ENCODE assay signal across 9 mouse cellular contexts in the genomic region with DNA sequence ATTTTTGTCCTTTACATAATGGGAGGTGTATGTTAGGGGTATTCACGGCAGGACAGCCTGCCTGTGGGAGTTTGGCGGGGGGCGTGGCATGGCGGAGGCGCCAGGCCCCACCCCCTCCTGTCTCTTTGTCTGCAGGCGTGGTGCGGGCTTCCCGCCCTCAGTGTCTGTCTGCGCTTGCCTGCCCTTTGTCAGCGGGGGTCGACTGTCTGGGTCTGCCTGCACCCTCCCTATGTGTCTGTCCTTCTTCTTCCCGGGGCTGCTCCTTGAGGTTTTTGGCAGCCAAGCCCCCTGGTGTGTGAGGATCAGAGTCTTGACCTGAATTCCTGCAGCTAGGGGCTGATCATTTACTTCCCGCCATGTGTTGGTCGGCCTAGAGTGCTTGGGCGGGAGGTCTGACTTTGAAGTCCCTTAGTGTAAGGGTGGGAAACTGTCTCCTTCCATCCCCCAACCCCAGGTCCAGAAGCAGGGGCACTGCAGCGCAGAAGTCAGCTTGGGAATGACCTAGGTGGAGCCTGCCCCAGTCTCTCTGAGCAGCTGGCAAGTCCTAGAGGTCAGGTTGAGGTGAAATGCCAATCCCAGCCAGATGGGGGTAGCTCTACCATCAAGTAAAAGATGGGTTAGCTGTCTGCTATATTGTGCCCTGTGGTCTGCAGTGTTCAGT. TPM values are rescaled to one million over a fixed set of nuclear protein-coding genes. Genes with fewer than 3 reads are reported as not detected.
DNase-seq lines count a peak whose midpoint lies in the region; ATAC-seq and TF ChIP-seq lines count a peak whose summit lies in the region.
"Had no signal": no experiment of that assay in that cellular context is flagged by ENCODE, and none has a peak within 500 bp of the region (broad histone marks: within the 10 kb centered on the region; RNA-seq: fewer than 3 reads in every experiment).

No protein-coding gene starts in this region.

- H3K4me3 ChIP-seq in lung, embryonic 15.5 days: peak overlapping the region; percentile 23
- no peak overlapping the region for H3K4me3 ChIP-seq in lung, adult 2 months (replicated peaks; ENCODE audit: extremely low read depth, low read depth, low read length)
- peak overlapping the region; percentile 33 for H3K4me3 ChIP-seq in forebrain, embryonic 12.5 days (replicated peaks)
- peak overlapping the region; percentile 19 for H3K4me3 ChIP-seq in intestine, embryonic 15.5 days (replicated peaks)

- H3K9ac ChIP-seq in lung, embryonic 15.5 days: peak overlapping the region; percentile 37
- peak overlapping the region; percentile 67 for H3K9ac ChIP-seq in forebrain, embryonic 12.5 days
- peak overlapping the region; percentile 38 for H3K9ac ChIP-seq in intestine, embryonic 15.5 days

- peak overlapping the region; percentile 51 for H3K4me2 ChIP-seq in lung, embryonic 15.5 days
- peak overlapping the region; percentile 85 for H3K4me2 ChIP-seq in forebrain, embryonic 12.5 days
- peak overlapping the region; percentile 60 for H3K4me2 ChIP-seq in intestine, embryonic 15.5 days (replicated peaks)

- ATAC-seq in lung, embryonic 15.5 days (ENCODE audit: borderline replicate concordance, extremely low read depth, low FRiP score, low TSS enrichment): peak; percentile 63
- peak; percentile 78 for ATAC-seq in forebrain, embryonic 12.5 days (ENCODE audit: low FRiP score)
- ATAC-seq in intestine, embryonic 15.5 days: peak; percentile 81

- no peaks in the 10 kb centered on the region for H3K9me3 ChIP-seq in lung, embryonic 15.5 days
- no peaks in the 10 kb centered on the region for H3K9me3 ChIP-seq in forebrain, embryonic 12.5 days
- H3K9me3 ChIP-seq in intestine, embryonic 15.5 days: no peaks in the 10 kb centered on the region

- H3K4me1 ChIP-seq in lung, embryonic 15.5 days: peaks cover 58% of the 10 kb centered on the region
- H3K4me1 ChIP-seq in lung, adult 2 months (ENCODE audit: control insufficient read depth, insufficient read depth, low read length): peaks cover 11% of the 10 kb centered on the region
- H3K4me1 ChIP-seq in forebrain, embryonic 12.5 days: peaks cover 57% of the 10 kb centered on the region
- H3K4me1 ChIP-seq in intestine, embryonic 15.5 days (replicated peaks): peaks cover 40% of the 10 kb centered on the region

- H3K36me3 ChIP-seq in lung, embryonic 15.5 days: peaks cover 9% of the 10 kb centered on the region; the same call in 1 of the 2 replicates
- peaks cover 24% of the 10 kb centered on the region for H3K36me3 ChIP-seq in forebrain, embryonic 12.5 days (replicated peaks)
- H3K36me3 ChIP-seq in intestine, embryonic 15.5 days: no peaks in the 10 kb centered on the region

- no peak for DNase-seq in lung, adult 2 months
- peak; percentile 69 to 71 for DNase-seq in lung, postnatal 4 days
- peak; percentile 72 for DNase-seq in testis, postnatal 10 days (ENCODE audit: low spot score)
- no peak for DNase-seq in spleen, postnatal 36 days (ENCODE audit: low spot score in 2 of 2)
- no peak for DNase-seq in left cerebral cortex, adult 8-10 months (ENCODE audit: low spot score in 2 of 2)

- peak overlapping the region; percentile 56 for H3K27ac ChIP-seq in lung, embryonic 15.5 days
- peak overlapping the region; percentile 92 for H3K27ac ChIP-seq in forebrain, embryonic 12.5 days
- H3K27ac ChIP-seq in intestine, embryonic 15.5 days: peak overlapping the region; percentile 64

- TF ChIP-seq POLR2A in lung, adult 2 months (IDR thresholded peaks at IDR 0.05; ENCODE audit: borderline replicate concordance, extremely low read depth, low read depth, low read length): no peak

- no peak for TF ChIP-seq CTCF in lung, adult 2 months (IDR thresholded peaks at IDR 0.05; ENCODE audit: insufficient read depth, low read length)

- WGBS in lung, embryonic 15.5 days: 3% methylated on average over 16 of the region's 16 CpGs
- whole genome bisulfite sequencing in lung, adult 2 months: 8% methylated on average over 16 of the region's 16 CpGs
- WGBS in forebrain, embryonic 12.5 days: 4% methylated on average over 16 of the region's 16 CpGs
- 6% methylated on average over 16 of the region's 16 CpGs for WGBS in intestine, embryonic 15.5 days

- H3K27me3 ChIP-seq in lung, embryonic 15.5 days: no peaks in the 10 kb centered on the region
- peaks cover 11% of the 10 kb centered on the region; the same call in 1 of the 2 replicates for H3K27me3 ChIP-seq in forebrain, embryonic 12.5 days
- H3K27me3 ChIP-seq in intestine, embryonic 15.5 days (replicated peaks): no peaks in the 10 kb centered on the region

RNA-seq across cellular contexts. Expression of gene Nanos3, which starts 4.4 kb away (rescaled TPM):
- 2.7 and 3.2 TPM in 2 replicates for polyA plus RNA-seq in lung, embryonic 15.5 days (2015; fragmentation: Nextera tagmentation; extraction: Ambion mirVana)
- 0.18 and 0.54 TPM in 2 replicates for polyA plus RNA-seq in lung, adult 2 months (2012; rRNA removed)
- polyA plus RNA-seq in forebrain, embryonic 12.5 days (2016; fragmentation: Nextera tagmentation; extraction: Ambion mirVana): 5.9 and 6.0 TPM in 2 replicates
- 2.5 and 2.9 TPM in 2 replicates for polyA plus RNA-seq in intestine, embryonic 15.5 days (2015; fragmentation: Nextera tagmentation; extraction: Ambion mirVana)
- 1 to 10 TPM; 2.8 to 3.8 (median 3.2) TPM for total RNA-seq in left cerebral cortex, adult 8-10 months (2022)

RNA-seq across cellular contexts. Expression of gene 4930432K21Rik, which starts 32.8 kb away (rescaled TPM):
- polyA plus RNA-seq in lung, embryonic 15.5 days (2015; fragmentation: Nextera tagmentation; extraction: Ambion mirVana): 1.7 TPM in 2 replicates
- polyA plus RNA-seq in lung, adult 2 months (2012; rRNA removed): 1.0 and 1.1 TPM in 2 replicates
- polyA plus RNA-seq in forebrain, embryonic 12.5 days (2016; fragmentation: Nextera tagmentation; extraction: Ambion mirVana): 2.1 and 2.3 TPM in 2 replicates
- polyA plus RNA-seq in intestine, embryonic 15.5 days (2015; fragmentation: Nextera tagmentation; extraction: Ambion mirVana): 0.65 and 0.93 TPM in 2 replicates
- total RNA-seq in left cerebral cortex, adult 8-10 months (2022): 1 to 10 TPM; 2.8 to 3.2 (median 3.1) TPM

RNA-seq across cellular contexts. Expression of gene Cc2d1a, which starts 32.9 kb away (rescaled TPM):
- 23.1 and 23.4 TPM in 2 replicates for polyA plus RNA-seq in lung, embryonic 15.5 days (2015; fragmentation: Nextera tagmentation; extraction: Ambion mirVana)
- 25.9 and 27.7 TPM in 2 replicates for polyA plus RNA-seq in lung, adult 2 months (2012; rRNA removed)
- polyA plus RNA-seq in forebrain, embryonic 12.5 days (2016; fragmentation: Nextera tagmentation; extraction: Ambion mirVana): 17.7 and 20.4 TPM in 2 replicates
- polyA plus RNA-seq in intestine, embryonic 15.5 days (2015; fragmentation: Nextera tagmentation; extraction: Ambion mirVana): 20.7 and 21.7 TPM in 2 replicates
- 10 to 100 TPM; 44.3 to 52.9 (median 47.4) TPM for total RNA-seq in left cerebral cortex, adult 8-10 months (2022)

RNA-seq across cellular contexts. Expression of gene Podnl1, which starts 54.9 kb away (rescaled TPM):
- polyA plus RNA-seq in lung, embryonic 15.5 days (2015; fragmentation: Nextera tagmentation; extraction: Ambion mirVana): 0.16 and 0.36 TPM in 2 replicates
- polyA plus RNA-seq in lung, adult 2 months (2012; rRNA removed): 1.8 and 2.4 TPM in 2 replicates
- polyA plus RNA-seq in forebrain, embryonic 12.5 days (2016; fragmentation: Nextera tagmentation; extraction: Ambion mirVana): 0.32 and 0.36 TPM in 2 replicates
- 0.33 and 0.62 TPM in 2 replicates for polyA plus RNA-seq in intestine, embryonic 15.5 days (2015; fragmentation: Nextera tagmentation; extraction: Ambion mirVana)
- total RNA-seq in left cerebral cortex, adult 8-10 months (2022): not detected
- total RNA-seq: left cerebral cortex, postnatal 10 days had no signal

RNA-seq across cellular contexts. Expression of gene Zswim4, which starts 56.2 kb away (rescaled TPM):
- polyA plus RNA-seq in lung, embryonic 15.5 days (2015; fragmentation: Nextera tagmentation; extraction: Ambion mirVana): 13.6 and 14.2 TPM in 2 replicates
- polyA plus RNA-seq in lung, adult 2 months (2012; rRNA removed): 21.2 and 24.0 TPM in 2 replicates
- 47.7 and 53.4 TPM in 2 replicates for polyA plus RNA-seq in forebrain, embryonic 12.5 days (2016; fragmentation: Nextera tagmentation; extraction: Ambion mirVana)
- polyA plus RNA-seq in intestine, embryonic 15.5 days (2015; fragmentation: Nextera tagmentation; extraction: Ambion mirVana): 9.0 TPM in 2 replicates
- 10 to 100 TPM; 12.9 to 13.8 (median 13.3) TPM for total RNA-seq in left cerebral cortex, adult 8-10 months (2022)

Comparison
In these comparisons a context has a peak if more than half of its experiments do, and no peak if none do; other contexts are left out.
1. DNase-seq: peak in lung, postnatal 4 days (2 of 2) and testis, postnatal 10 days (single experiment); none in lung, adult 2 months (single experiment), spleen, postnatal 36 days (0 of 2) and left cerebral cortex, adult 8-10 months (0 of 2).
2. Peak in every context shown above with its lines, with median percentiles within 50 percentile points of each other: ATAC-seq, H3K27ac ChIP-seq, H3K4me2 ChIP-seq and H3K9ac ChIP-seq.